Mouse (Mus musculus) testis, adult 2 months (tissue): ENCODE measurements at regions not wholly inside any gene's neighbourhood (a gene's known extent, or its start where the extent isn't known, plus 50 kb on each side); places are given as distances from the start of the nearest gene placed in this dataset.

Experiments
- CTCF ChIP-seq: fragments of 200-500 bp; IDR thresholded peaks from 2 replicates; pipeline ENCODE4 v1.5.1; 2012; ENCODE audit warnings: low read depth, mild to moderate bottlenecking, inconsistent platforms, low read length, moderate library complexity; ENCODE audit not compliant: control insufficient read depth, insufficient read depth, insufficient replicate concordance
- POLR2A ChIP-seq: fragments of 200-500 bp; IDR thresholded peaks from 2 replicates; pipeline ENCODE4 v1.6.1; 2012; ENCODE audit warnings: low read depth, mild to moderate bottlenecking, inconsistent platforms, low read length, moderate library complexity; ENCODE audit not compliant: control insufficient read depth

- TF ChIP-seq POLR2A (no peak), CTCF (no peak)
Observed at GRCm38 (mm10) chr10:119034396-119034795, 164.4 kb upstream of the Dyrk2 start.
